Mouse (Mus musculus) Patski (cell line): ENCODE results near the gene Ap2a1. TPM values are rescaled to one million over a fixed set of nuclear protein-coding genes. Genes with fewer than 3 reads are reported as not detected.
A peak's percentile ranks its signal among the peaks of the same experiment; 100 is the strongest.

Experiments used
- ATAC-seq: fragments of 100-300 bp; one replicate; pipeline ENCODE4 v1.8.0; 2021
- CTCF ChIA-PET: fragments of 350-600 bp; sonication (Branson Sonifier 250); formaldehyde crosslinking; loops from one replicate; lab custom pipeline; 2022; ENCODE audit warnings: inconsistent platforms; lab: Charles Lee
- POLR2A ChIA-PET: fragments of 350-600 bp; sonication (Branson Sonifier 250); formaldehyde crosslinking; loops from one replicate; lab custom pipeline; 2022; ENCODE audit warnings: antibody characterized with exemption, inconsistent platforms; lab: Charles Lee
- DNase-seq: peaks from one replicate; pipeline ENCODE4 v3.0.0-alpha.2; 2011; ENCODE audit warnings: low read depth, low spot score
- H3K27me3 ChIP-seq: fragments of 371-371 bp; one replicate; pipeline ENCODE4 v1.5.1; 2021
- CTCF ChIP-seq: fragments of 100-300 bp; IDR thresholded peaks from one replicate; pipeline ENCODE4 v1.5.1; 2021
- in situ Hi-C: fragments of 300-500 bp; cut with MboI; formaldehyde crosslinking; loops from 3 replicates; pipeline ENCODE4 v1.11.1; 2018; ENCODE audit warnings: low pct_unique_long_range_greater_than_20kb, mixed read lengths
- polyA plus RNA-seq: library from polyadenylated mRNA; unstranded; gene quantifications from one replicate; pipeline ENCODE4 v1.2.3, GENCODE M21; 2021

The Ap2a1 gene
- polyA plus RNA-seq, 1 experiment from 2014 or later = 104 TPM

DNA sequence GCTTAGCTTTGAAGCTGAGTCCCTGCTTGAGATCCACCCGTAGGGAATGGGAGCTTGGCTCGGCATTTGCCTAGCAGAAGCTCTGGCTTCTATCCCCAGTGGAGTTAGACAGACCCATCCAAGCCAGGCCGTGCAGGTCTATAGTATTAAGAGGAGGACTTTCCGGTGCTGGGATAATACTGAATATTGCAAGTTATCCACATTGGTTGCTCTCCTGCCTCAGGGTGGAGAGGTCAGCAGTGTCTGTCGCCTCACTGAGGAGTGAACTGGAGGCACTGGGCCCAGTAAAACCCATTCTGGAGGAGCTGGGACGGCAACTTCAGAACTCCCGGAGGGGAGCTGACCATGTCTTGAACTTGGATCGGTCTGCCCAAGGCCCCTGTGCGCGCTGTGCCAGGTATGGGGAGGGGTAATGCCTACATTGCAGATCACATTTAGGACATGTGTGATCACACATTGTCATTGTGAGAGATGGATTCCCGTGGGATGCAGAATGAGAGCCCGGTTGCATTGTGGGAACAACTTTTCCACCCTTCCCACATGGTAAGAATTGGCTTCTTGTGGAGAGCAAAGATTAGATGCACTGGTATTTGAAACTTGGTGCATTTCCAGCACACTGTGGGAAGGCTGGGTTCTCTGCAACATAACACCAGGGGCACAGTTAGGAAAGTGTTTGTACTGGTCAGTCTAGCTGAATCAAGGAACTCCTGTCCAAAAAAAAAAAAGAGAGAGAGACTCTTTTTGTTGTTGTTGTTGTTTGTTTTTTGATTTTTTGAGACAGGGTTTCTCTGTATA, 25.0 kb upstream of the Ap2a1 start:
- in situ Hi-C loops = loop anchor here (10.0 to 25.0 kb wide), 2 partner anchors 59 to 242 kb away; partner anchors contain the start of genes Fuz, Izumo2 and Med25
- CTCF ChIA-PET = no interaction called here
- DNase-seq (no peak), ATAC-seq (no peak)
- POLR2A ChIA-PET = interaction anchor here (0.6 kb wide), 1 partner anchor 33 kb away, joined by 3 read pairs; no protein-coding TSS in a partner anchor
- TF ChIP-seq CTCF = no peak
- no peaks in the 10 kb centered on the region for H3K27me3 ChIP-seq

- no peak for DNase-seq
- no peak for TF ChIP-seq CTCF
- no peak for ATAC-seq
- CTCF ChIA-PET = no interaction called here
- H3K27me3 ChIP-seq = no peaks in the 10 kb centered on the region
- in situ Hi-C loops = loop anchor here (10.0 to 25.0 kb wide), 2 partner anchors 59 to 241 kb away; partner anchors contain the start of genes Fuz, Izumo2 and Med25
- POLR2A ChIA-PET = no interaction called here
These were observed 24.3 kb upstream of the Ap2a1 start for GRCm38 (mm10) chr7:44953561-44953960.

GRCm38 (mm10) chr7:44952611-44953306, 23.5 kb upstream of the Ap2a1 start:
- no peak for DNase-seq
- no peak for TF ChIP-seq CTCF
- CTCF ChIA-PET = interaction anchor here (1.0 to 1.5 kb wide), 3 partner anchors 11 to 21 kb away, joined by 3 to 6 read pairs (median 6); no protein-coding TSS in a partner anchor
- H3K27me3 ChIP-seq = no peaks in the 10 kb centered on the region
- ATAC-seq = peak; percentile 68
- in situ Hi-C loops = loop anchor here (10.0 to 25.0 kb wide), 2 partner anchors 58 to 240 kb away; partner anchors contain the start of genes Fuz, Izumo2 and Med25
- POLR2A ChIA-PET = interaction anchor here (1.4 kb wide), 1 partner anchor 46 kb away, joined by 6 read pairs; no protein-coding TSS in a partner anchor

GRCm38 (mm10) chr7:44951960-44952359, 22.7 kb upstream of the Ap2a1 start:
- POLR2A ChIA-PET = interaction anchor here (0.7 to 1.4 kb wide), 3 partner anchors 17 to 54 kb away, joined by 3 to 6 read pairs (median 3); no protein-coding TSS in a partner anchor
- TF ChIP-seq CTCF = no peak
- in situ Hi-C loops = loop anchor here (10.0 to 25.0 kb wide), 2 partner anchors 57 to 240 kb away; partner anchors contain the start of genes Fuz, Izumo2 and Med25
- CTCF ChIA-PET = interaction anchor here (0.7 to 1.5 kb wide), 4 partner anchors 11 to 21 kb away, joined by 3 to 6 read pairs (median 5); no protein-coding TSS in a partner anchor
- H3K27me3 ChIP-seq = no peaks in the 10 kb centered on the region
- peak; percentile 65 for ATAC-seq
- no peak for DNase-seq

- ATAC-seq = no peak
- POLR2A ChIA-PET = interaction anchor here (0.6 kb wide), 1 partner anchor 23 kb away, joined by 3 read pairs; no protein-coding TSS in a partner anchor
- no peaks in the 10 kb centered on the region for H3K27me3 ChIP-seq
- DNase-seq = no peak
- in situ Hi-C loops = loop anchor here (10.0 to 25.0 kb wide), 2 partner anchors 55 to 238 kb away; partner anchors contain the start of genes Fuz, Izumo2 and Med25
- TF ChIP-seq CTCF = no peak
- CTCF ChIA-PET = interaction anchor here (1.2 kb wide), 1 partner anchor 8 kb away, joined by 4 read pairs; no protein-coding TSS in a partner anchor
These were observed 20.6 kb upstream of the Ap2a1 start for GRCm38 (mm10) chr7:44949922-44950321.

DNA sequence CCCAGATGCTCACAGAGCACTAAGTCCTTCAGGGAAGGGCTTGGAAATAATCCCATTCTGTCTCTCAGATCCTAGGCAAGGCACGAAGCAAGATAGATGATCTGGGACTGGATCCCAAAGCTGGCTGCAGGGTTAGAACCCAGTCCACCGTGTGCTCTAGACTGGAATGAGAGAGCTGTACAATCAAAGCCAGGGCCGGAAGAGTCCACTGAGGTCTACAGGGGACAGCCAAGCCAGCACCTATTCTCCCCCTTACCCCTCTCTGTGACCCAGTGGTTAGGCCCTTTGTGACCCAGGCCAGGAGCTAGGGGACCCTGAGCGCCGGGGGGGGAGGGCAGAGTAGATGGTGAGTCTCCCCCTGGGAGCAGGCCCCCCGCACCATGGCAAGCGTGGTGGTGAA, 13.6 kb upstream of the Ap2a1 start, which contains the start of gene Tsks:
Tsks (plus strand) TSS at position 301 of the 400 bp plus-strand sequence.
- H3K27me3 ChIP-seq = no peaks in the 10 kb centered on the region
- no peak for DNase-seq
- in situ Hi-C loops = no loop called here
- CTCF ChIA-PET = interaction anchor here (1.4 to 2.3 kb wide), 2 partner anchors 13 to 15 kb away, joined by 7 to 8 read pairs; no protein-coding TSS in a partner anchor
- POLR2A ChIA-PET = no interaction called here
- no peak for ATAC-seq
- TF ChIP-seq CTCF = no peak

GRCm38 (mm10) chr7:44938680-44939079, 9.4 kb upstream of the Ap2a1 start:
- ChIA-PET CTCF (no interaction called here), POLR2A (no interaction called here)
- H3K27me3 ChIP-seq = no peaks in the 10 kb centered on the region
- ATAC-seq = no peak
- no peak for TF ChIP-seq CTCF
- in situ Hi-C loops = no loop called here
- DNase-seq = no peak

GRCm38 (mm10) chr7:44928570-44928969, 726 bp downstream of the Ap2a1 start:
- ATAC-seq = no peak
- POLR2A ChIA-PET = no interaction called here
- H3K27me3 ChIP-seq = no peaks in the 10 kb centered on the region
- CTCF ChIA-PET = no interaction called here
- in situ Hi-C loops = no loop called here
- no peak for DNase-seq
- no peak for TF ChIP-seq CTCF

GRCm38 (mm10) chr7:44925468-44925867, 3.8 kb downstream of the Ap2a1 start:
- H3K27me3 ChIP-seq = no peaks in the 10 kb centered on the region
- DNase-seq (no peak), ATAC-seq (no peak)
- TF ChIP-seq CTCF = no peak
- in situ Hi-C loops = no loop called here
- ChIA-PET CTCF (interaction anchor here (1.0 kb wide), 2 partner anchors 9 to 33 kb away, joined by 3 to 4 read pairs; no protein-coding TSS in a partner anchor), POLR2A (interaction anchor here (0.6 kb wide), 1 partner anchor 59 kb away, joined by 5 read pairs; no protein-coding TSS in a partner anchor)

DNA sequence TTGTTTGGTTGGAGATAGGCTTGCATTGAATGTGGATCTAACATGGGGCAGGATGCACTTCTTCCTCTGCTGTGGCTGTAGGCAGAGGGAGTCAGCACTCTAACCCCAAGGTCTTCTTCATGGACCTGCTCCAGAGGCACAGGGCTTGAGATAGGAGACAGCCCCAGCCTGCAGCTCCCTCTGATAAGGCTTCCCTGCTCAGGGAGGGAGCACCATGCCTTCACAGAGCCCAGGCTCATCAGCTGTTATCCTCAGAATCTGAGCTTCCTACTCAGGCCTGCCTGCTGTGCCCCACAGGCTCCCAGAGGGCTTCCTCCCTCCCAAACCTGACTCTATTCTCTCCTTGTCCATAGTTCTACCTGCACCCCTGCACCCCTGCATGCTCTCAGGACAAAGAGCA, 6.8 kb downstream of the Ap2a1 start:
- CTCF ChIA-PET = interaction anchor here (2.2 kb wide), 1 partner anchor 35 kb away, joined by 6 read pairs; no protein-coding TSS in a partner anchor
- POLR2A ChIA-PET = no interaction called here
- no peak for DNase-seq
- in situ Hi-C loops = loop anchor here (5.0 kb wide), 1 partner anchor 35 kb away; no protein-coding TSS in a partner anchor
- TF ChIP-seq CTCF = no peak
- H3K27me3 ChIP-seq = no peaks in the 10 kb centered on the region
- no peak for ATAC-seq
